Mouse (Mus musculus) skeletal muscle tissue, postnatal 0 days (tissue): ENCODE measurements around the gene Moxd2. TPM values are rescaled to one million over a fixed set of nuclear protein-coding genes. Genes with fewer than 3 reads are reported as not detected.

Source experiments
- polyA plus RNA-seq: library from polyadenylated mRNA; unstranded; fragments of >200 nt; fragmentation: Nextera tagmentation; extraction: Ambion mirVana; gene quantifications from 2 replicates; pipeline ENCODE4 v1.2.1, GENCODE M21; 2015

Moxd2 gene
- polyA plus RNA-seq: not detected in 2 replicates

GRCm38 (mm10) chr6:40887394-40887793 lies at the start of gene Moxd2:
Gene Moxd2, minus strand, starts transcription at chr6:40887494.

GRCm38 (mm10) chr6:40900287-40900686 lies 13.0 kb upstream of the Moxd2 start, which contains the start of gene Prss58:
Gene Prss58, minus strand, starts transcription at chr6:40900387.

Other genes starting within 250 kb of the Moxd2 start
- gene Prss58, start 12.9 kb upstream of the Moxd2 start, polyA plus RNA-seq: not detected in 2 replicates
- gene 1700074P13Rik, start 53.1 kb upstream of the Moxd2 start, polyA plus RNA-seq: not detected in 2 replicates
- not detected in 2 replicates for gene Gm4744, start 64.4 kb upstream of the Moxd2 start, polyA plus RNA-seq
- not detected in 2 replicates for gene 1810009J06Rik, start 77.3 kb upstream of the Moxd2 start, polyA plus RNA-seq
- gene Gm2663, start 112.0 kb upstream of the Moxd2 start, polyA plus RNA-seq: not detected in 2 replicates
- not detected in 2 replicates for gene 2210010C04Rik, start 148.0 kb upstream of the Moxd2 start, polyA plus RNA-seq